Mouse (Mus musculus) liver, embryonic 16.5 days (tissue): ENCODE results near the gene Psmb2. TPM values are rescaled to one million over a fixed set of nuclear protein-coding genes. Genes with fewer than 3 reads are reported as not detected.

Source experiments
- ATAC-seq: fragments of 200-750 bp; cut with Nextera tagmentation; 2 replicates; pipeline ENCODE4 v1.8.0; 2017; ENCODE audit warnings: low read depth, mild to moderate bottlenecking, moderate number of reproducible peaks, moderate library complexity
- H3K27ac ChIP-seq: fragments of 300-500 bp; sonication (generic); 2 replicates; pipeline ENCODE4 v1.5.1; 2014; ENCODE audit warnings: mild to moderate bottlenecking, low read length
- H3K27me3 ChIP-seq: fragments of 300-500 bp; sonication (generic); 2 replicates; pipeline ENCODE4 v1.6.1; 2014; ENCODE audit warnings: low read depth, low read length, mixed read lengths; ENCODE audit not compliant: control insufficient read depth, insufficient read depth
- H3K36me3 ChIP-seq: fragments of 300-500 bp; sonication (generic); 2 replicates; pipeline ENCODE4 v1.6.1; 2014; ENCODE audit warnings: mild to moderate bottlenecking; ENCODE audit not compliant: control insufficient read depth, insufficient read depth
- H3K4me1 ChIP-seq: fragments of 300-500 bp; sonication (generic); 2 replicates; pipeline ENCODE4 v1.6.1; 2014; ENCODE audit warnings: low read depth, low read length, mixed read lengths; ENCODE audit not compliant: control insufficient read depth
- H3K4me2 ChIP-seq: fragments of 300-500 bp; sonication (generic); 2 replicates; pipeline ENCODE4 v1.6.1; 2014; ENCODE audit warnings: low read depth, low read length, mixed read lengths
- H3K4me3 ChIP-seq: fragments of 300-500 bp; sonication (generic); 2 replicates; pipeline ENCODE4 v1.5.1; 2014; ENCODE audit warnings: low read depth, mild to moderate bottlenecking, low read length
- H3K9ac ChIP-seq: fragments of 300-500 bp; sonication (generic); 2 replicates; pipeline ENCODE4 v1.6.1; 2014; ENCODE audit warnings: low read depth, low read length
- H3K9me3 ChIP-seq: fragments of 300-500 bp; sonication (generic); replicated peaks from 2 replicates; pipeline ENCODE4 v1.6.1; 2016; ENCODE audit warnings: low read length; ENCODE audit not compliant: control insufficient read depth
- WGBS: fragments of 180-500 bp; shearing (Covaris S2); extraction: QIAGEN DNeasy Blood & Tissue Kit; methylation state at CpG from one replicate; pipeline ENCODE4 v1.1.7; 2014; ENCODE audit not compliant: insufficient replicate concordance; 5-methylcytosine and 5-hydroxymethylcytosine counted together
- polyA plus RNA-seq: library from polyadenylated mRNA; unstranded; fragments of >200 nt; fragmentation: Nextera tagmentation; extraction: Ambion mirVana; gene quantifications from 2 replicates; pipeline ENCODE4 v1.2.1, GENCODE M21; 2015

The Psmb2 gene
- polyA plus RNA-seq, 1 experiment from 2014 or later = 222 TPM

GRCm38 (mm10) chr4:126748381-126748780, 71.0 kb downstream of the Psmb2 start:
- Histone ChIP-seq H3K4me2 (no peak overlapping the region), H3K27me3 (no peaks in the 10 kb centered on the region), H3K4me3 (no peak overlapping the region), H3K27ac (no peak overlapping the region), H3K9me3 (no peaks in the 10 kb centered on the region), H3K9ac (no peak overlapping the region), H3K4me1 (peaks cover 10% of the 10 kb centered on the region), H3K36me3 (peaks cover 3% of the 10 kb centered on the region; the same call in 1 of the 2 replicates)
- ATAC-seq = no peak
- 79% methylated on average over 8 of the region's 8 CpGs for WGBS

GRCm38 (mm10) chr4:126749553-126749952, 72.1 kb downstream of the Psmb2 start:
- Histone ChIP-seq H3K4me2 (no peak overlapping the region), H3K27me3 (no peaks in the 10 kb centered on the region), H3K27ac (no peak overlapping the region), H3K36me3 (peaks cover 3% of the 10 kb centered on the region; the same call in 1 of the 2 replicates), H3K9ac (no peak overlapping the region), H3K4me3 (no peak overlapping the region), H3K9me3 (no peaks in the 10 kb centered on the region), H3K4me1 (peaks cover 15% of the 10 kb centered on the region)
- WGBS = 81% methylated on average over 11 of the region's 11 CpGs
- ATAC-seq = no peak

DNA sequence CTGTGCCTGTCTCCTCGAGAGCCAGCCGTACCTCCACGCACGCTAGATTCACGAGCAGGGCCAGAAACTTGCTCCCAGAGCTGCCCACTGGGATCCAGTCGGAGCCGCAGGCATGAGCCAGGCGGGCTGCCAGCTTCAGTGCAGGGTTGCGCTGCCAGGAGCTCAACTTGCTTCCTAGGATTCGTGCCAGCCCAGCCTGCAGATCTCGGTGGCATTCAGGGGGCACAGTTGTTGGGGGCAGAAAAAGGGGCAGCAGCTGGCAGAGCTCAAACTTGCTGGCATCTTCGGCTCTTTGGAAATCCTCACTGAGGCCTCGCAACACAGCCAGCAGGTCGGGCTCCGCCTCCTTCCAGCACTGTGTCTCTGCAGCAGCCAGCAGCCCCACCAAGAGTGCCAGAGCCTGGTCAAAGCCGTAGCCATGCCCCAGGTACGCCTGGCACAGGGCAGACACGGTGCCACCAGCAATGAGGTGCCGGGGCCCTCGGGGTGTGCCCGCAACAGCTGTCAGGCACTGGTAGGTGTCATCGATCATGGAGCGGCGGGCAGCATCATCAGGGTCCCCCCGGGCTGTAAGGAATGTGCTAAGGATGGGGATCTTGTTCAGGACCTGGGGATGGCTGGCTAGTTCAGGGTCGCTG, 72.7 kb downstream of the Psmb2 start:
- H3K9me3 ChIP-seq = no peaks in the 10 kb centered on the region
- ATAC-seq = no peak
- H3K4me2 ChIP-seq = no peak overlapping the region
- peaks cover 3% of the 10 kb centered on the region; the same call in 1 of the 2 replicates for H3K36me3 ChIP-seq
- H3K4me1 ChIP-seq = peaks cover 15% of the 10 kb centered on the region
- no peak overlapping the region for H3K27ac ChIP-seq
- H3K27me3 ChIP-seq = no peaks in the 10 kb centered on the region
- H3K9ac ChIP-seq = no peak overlapping the region
- no peak overlapping the region for H3K4me3 ChIP-seq
- 83% methylated on average over 26 of the region's 26 CpGs for WGBS

DNA sequence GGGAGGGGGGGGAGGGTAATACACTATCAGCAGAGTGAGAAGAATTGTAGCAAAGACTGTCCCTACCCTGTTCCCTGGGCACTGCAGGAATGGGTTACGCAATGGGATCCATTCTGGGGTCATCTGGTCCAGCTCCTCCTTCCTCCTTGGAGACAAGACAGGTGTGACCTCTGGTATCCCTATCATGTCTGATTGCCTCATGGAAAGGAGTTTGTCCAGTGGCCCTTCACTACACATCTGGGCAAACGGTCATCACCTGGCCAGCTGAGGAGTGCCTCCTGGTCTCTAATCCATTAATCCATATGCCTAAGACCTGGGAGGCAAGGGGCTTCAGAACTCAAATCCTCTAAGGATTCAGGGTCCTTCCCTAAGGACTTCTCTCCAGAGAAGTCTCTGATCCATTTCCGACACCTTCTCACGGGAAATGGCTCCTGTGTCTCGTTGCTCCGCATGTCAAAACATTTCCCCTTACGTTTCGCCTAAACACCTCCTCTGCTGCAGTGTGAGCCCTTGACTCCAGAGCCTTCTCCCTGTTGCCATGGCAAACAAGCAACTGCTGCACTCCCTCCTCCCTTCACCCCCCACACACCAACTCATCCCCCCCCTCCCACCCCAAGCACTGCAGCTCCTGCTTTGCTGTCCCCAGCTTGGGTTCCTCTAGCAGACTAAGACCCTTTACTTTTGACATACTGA, 73.6 kb downstream of the Psmb2 start:
- H3K4me1 ChIP-seq = peaks cover 15% of the 10 kb centered on the region
- ATAC-seq = no peak
- peaks cover 3% of the 10 kb centered on the region; the same call in 1 of the 2 replicates for H3K36me3 ChIP-seq
- no peak overlapping the region for H3K9ac ChIP-seq
- H3K4me3 ChIP-seq = no peak overlapping the region
- H3K9me3 ChIP-seq = no peaks in the 10 kb centered on the region
- H3K27ac ChIP-seq = no peak overlapping the region
- WGBS = 81% methylated on average over 8 of the region's 8 CpGs
- H3K27me3 ChIP-seq = no peaks in the 10 kb centered on the region
- no peak overlapping the region for H3K4me2 ChIP-seq

- Histone ChIP-seq H3K9ac (no peak overlapping the region), H3K36me3 (peaks cover 1% of the 10 kb centered on the region; the same call in 1 of the 2 replicates), H3K27me3 (no peaks in the 10 kb centered on the region), H3K9me3 (no peaks in the 10 kb centered on the region), H3K4me3 (no peak overlapping the region), H3K27ac (no peak overlapping the region), H3K4me2 (no peak overlapping the region), H3K4me1 (peaks cover 15% of the 10 kb centered on the region)
- no peak for ATAC-seq
- 81% methylated on average over 10 of the region's 10 CpGs for WGBS
Observed at GRCm38 (mm10) chr4:126751556-126752023, 74.2 kb downstream of the Psmb2 start.

GRCm38 (mm10) chr4:126752024-126752607, 74.7 kb downstream of the Psmb2 start:
- H3K4me2 ChIP-seq = peak overlapping the region; percentile 88
- peak overlapping the region; percentile 92 for H3K4me3 ChIP-seq
- H3K9me3 ChIP-seq = no peaks in the 10 kb centered on the region
- H3K9ac ChIP-seq = peak overlapping the region; percentile 95
- H3K4me1 ChIP-seq = peaks cover 15% of the 10 kb centered on the region
- H3K27me3 ChIP-seq = no peaks in the 10 kb centered on the region
- no peaks in the 10 kb centered on the region; the same call in 1 of the 2 replicates for H3K36me3 ChIP-seq
- no peak for ATAC-seq
- WGBS = 17% methylated on average over 13 of the region's 13 CpGs
- H3K27ac ChIP-seq = no peak overlapping the region

GRCm38 (mm10) chr4:126752608-126753141, 75.2 kb downstream of the Psmb2 start:
- peaks cover 15% of the 10 kb centered on the region for H3K4me1 ChIP-seq
- H3K36me3 ChIP-seq = no peaks in the 10 kb centered on the region; the same call in 1 of the 2 replicates
- peak overlapping the region; percentile 88 for H3K4me2 ChIP-seq
- H3K9ac ChIP-seq = peak overlapping the region; percentile 95
- ATAC-seq = no peak
- no peaks in the 10 kb centered on the region for H3K9me3 ChIP-seq
- H3K27ac ChIP-seq = no peak overlapping the region
- under 1% methylated on average over 23 of the region's 23 CpGs for WGBS
- H3K4me3 ChIP-seq = peak overlapping the region; percentile 92
- no peaks in the 10 kb centered on the region for H3K27me3 ChIP-seq

GRCm38 (mm10) chr4:126753268-126754230, 76.1 kb downstream of the Psmb2 start, which contains the start of the genes Ncdn and AU040320:
TSS of gene Ncdn (minus strand) at chr4:126753438.
TSS of gene AU040320 (plus strand) at chr4:126753544.
- H3K4me2 ChIP-seq = peak within 1 kb of the TSS; percentile 88
- H3K9ac ChIP-seq = peak within 1 kb of the TSS; percentile 95
- H3K4me1 ChIP-seq = peaks cover 15% of the 10 kb centered on the region
- no peaks in the 10 kb centered on the region for H3K27me3 ChIP-seq
- peak within 1 kb of the TSS; percentile 88 for H3K27ac ChIP-seq
- H3K4me3 ChIP-seq = peak within 1 kb of the TSS; percentile 92
- peak; percentile 99 for ATAC-seq
- H3K36me3 ChIP-seq = no peaks in the 10 kb centered on the region; the same call in 1 of the 2 replicates
- under 1% methylated on average over 68 of the region's 71 CpGs for WGBS
- H3K9me3 ChIP-seq = no peaks in the 10 kb centered on the region
